Mouse (Mus musculus) thymus, adult 2 months (tissue): ENCODE measurements around the gene Golga1. TPM values are rescaled to one million over a fixed set of nuclear protein-coding genes. Genes with fewer than 3 reads are reported as not detected.
A peak's percentile ranks its signal among the peaks of the same experiment; 100 is the strongest.

Source experiments
- DNase-seq: peaks from one replicate; pipeline ENCODE4 v3.0.0; 2021
- H3K27ac ChIP-seq: fragments of 200-500 bp; 2 replicates; pipeline ENCODE4 v1.5.1; 2012; ENCODE audit warnings: low read length, control low read depth; ENCODE audit not compliant: control insufficient read depth, insufficient read depth
- H3K27me3 ChIP-seq: fragments of 200-500 bp; 2 replicates; pipeline ENCODE4 v1.6.1; 2012; ENCODE audit warnings: mild to moderate bottlenecking, low read length, moderate library complexity, mixed read lengths; ENCODE audit not compliant: control insufficient read depth, insufficient read depth
- H3K36me3 ChIP-seq: fragments of 200-500 bp; 2 replicates; pipeline ENCODE4 v1.6.1; 2012; ENCODE audit warnings: mild to moderate bottlenecking, low read length, moderate library complexity; ENCODE audit not compliant: control insufficient read depth, insufficient read depth
- H3K4me1 ChIP-seq: fragments of 200-500 bp; replicated peaks from 2 replicates; pipeline ENCODE4 v1.6.1; 2012; ENCODE audit warnings: low read length; ENCODE audit not compliant: control insufficient read depth, insufficient read depth
- H3K4me3 ChIP-seq: fragments of 200-500 bp; 2 replicates; pipeline ENCODE4 v1.5.1; 2012; ENCODE audit warnings: mild to moderate bottlenecking, low read length, control low read depth, moderate library complexity; ENCODE audit not compliant: control insufficient read depth, insufficient read depth
- CTCF ChIP-seq: fragments of 200-500 bp; IDR thresholded peaks from 2 replicates; pipeline ENCODE4 v1.5.1; 2012; ENCODE audit warnings: mild to moderate bottlenecking, control low read depth, low read length, moderate library complexity, borderline replicate concordance; ENCODE audit not compliant: control insufficient read depth, poor library complexity, insufficient read depth; ENCODE audit errors: extremely low read depth
- POLR2A ChIP-seq: fragments of 200-500 bp; IDR thresholded peaks from 2 replicates; pipeline ENCODE4 v1.6.1; 2012; ENCODE audit warnings: mild to moderate bottlenecking, low read length, control low read depth, moderate library complexity; ENCODE audit not compliant: control insufficient read depth, poor library complexity, insufficient read depth; ENCODE audit errors: extremely low read depth
- WGBS: fragments of 180-500 bp; shearing (Covaris S2); methylation state at CpG from one replicate; pipeline ENCODE4 v1.1.7; 2018; 5-methylcytosine and 5-hydroxymethylcytosine counted together
- polyA plus RNA-seq: library from polyadenylated mRNA; depleted of rRNA; stranded (reverse); fragments of >200 nt; gene quantifications from 2 replicates; pipeline ENCODE4 v1.2.3, GENCODE M21; 2012

The Golga1 gene
- polyA plus RNA-seq, 1 experiment = 18.5 TPM

GRCm38 (mm10) chr2:38992452-38992851 lies 72.9 kb downstream of the Golga1 start:
- Histone ChIP-seq H3K4me3 (no peak overlapping the region), H3K27me3 (no peaks in the 10 kb centered on the region), H3K36me3 (no peaks in the 10 kb centered on the region), H3K27ac (no peak overlapping the region), H3K4me1 (peaks cover 12% of the 10 kb centered on the region)
- no peak for DNase-seq
- TF ChIP-seq POLR2A = no peak
- no peak for TF ChIP-seq CTCF
- WGBS = 74% methylated on average over 4 of the region's 4 CpGs

- Histone ChIP-seq H3K27ac (no peak overlapping the region), H3K4me1 (peaks cover 11% of the 10 kb centered on the region), H3K27me3 (no peaks in the 10 kb centered on the region), H3K36me3 (no peaks in the 10 kb centered on the region), H3K4me3 (no peak overlapping the region)
- DNase-seq = no peak
- WGBS = 91% methylated on average over 4 of the region's 4 CpGs
- TF ChIP-seq CTCF (no peak), POLR2A (no peak)
These were observed 73.3 kb downstream of the Golga1 start for GRCm38 (mm10) chr2:38992004-38992403.

GRCm38 (mm10) chr2:38988929-38989328 lies 76.4 kb downstream of the Golga1 start:
- H3K27ac ChIP-seq = no peak overlapping the region
- H3K4me3 ChIP-seq = no peak overlapping the region
- 99% methylated on average over 2 of the region's 2 CpGs for WGBS
- no peak for DNase-seq
- no peaks in the 10 kb centered on the region for H3K27me3 ChIP-seq
- TF ChIP-seq CTCF (no peak), POLR2A (no peak)
- peaks cover 11% of the 10 kb centered on the region for H3K4me1 ChIP-seq
- H3K36me3 ChIP-seq = no peaks in the 10 kb centered on the region

GRCm38 (mm10) chr2:38987803-38988510 lies 77.4 kb downstream of the Golga1 start:
- H3K27ac ChIP-seq = peak overlapping the region; percentile 36; the same call in 1 of the 2 replicates
- DNase-seq = peak; percentile 61

GRCm38 (mm10) chr2:38987371-38987770 lies 78.0 kb downstream of the Golga1 start:
- 74% methylated on average over 1 of the region's 1 CpGs for WGBS
- H3K36me3 ChIP-seq = no peaks in the 10 kb centered on the region
- no peak overlapping the region for H3K4me3 ChIP-seq
- H3K27me3 ChIP-seq = no peaks in the 10 kb centered on the region
- H3K27ac ChIP-seq = peak overlapping the region; percentile 36; the same call in 1 of the 2 replicates
- H3K4me1 ChIP-seq = peaks cover 11% of the 10 kb centered on the region
- TF ChIP-seq POLR2A = no peak
- no peak for TF ChIP-seq CTCF
- no peak for DNase-seq

More at GRCm38 (mm10) chr2:38987803-38988510, 77.4 kb downstream of the Golga1 start:
- Histone ChIP-seq H3K4me3 (no peak overlapping the region), H3K27me3 (no peaks in the 10 kb centered on the region), H3K36me3 (no peaks in the 10 kb centered on the region), H3K4me1 (peaks cover 11% of the 10 kb centered on the region)
- 45% methylated on average over 6 of the region's 6 CpGs for WGBS
- TF ChIP-seq POLR2A (no peak), CTCF (no peak)

- TF ChIP-seq CTCF (no peak), POLR2A (no peak)
These were observed 78.8 kb downstream of the Golga1 start for GRCm38 (mm10) chr2:38986580-38986979.

More at GRCm38 (mm10) chr2:38986580-38986979, 78.8 kb downstream of the Golga1 start:
- DNase-seq = no peak
- no peak overlapping the region for H3K4me3 ChIP-seq
- no peaks in the 10 kb centered on the region for H3K36me3 ChIP-seq
- 76% methylated on average over 3 of the region's 3 CpGs for WGBS
- H3K4me1 ChIP-seq = peaks cover 11% of the 10 kb centered on the region
- H3K27ac ChIP-seq = no peak overlapping the region
- H3K27me3 ChIP-seq = no peaks in the 10 kb centered on the region
